Mouse (Mus musculus) layer of hippocampus, adult 9-11 months (tissue): ENCODE measurements around the gene Helz.
A peak's percentile ranks its signal among the peaks of the same experiment; 100 is the strongest.

ENCODE experiments used
- DNase-seq: peaks from one replicate; pipeline ENCODE4 v3.0.0; 2022

Gene Helz

DNA sequence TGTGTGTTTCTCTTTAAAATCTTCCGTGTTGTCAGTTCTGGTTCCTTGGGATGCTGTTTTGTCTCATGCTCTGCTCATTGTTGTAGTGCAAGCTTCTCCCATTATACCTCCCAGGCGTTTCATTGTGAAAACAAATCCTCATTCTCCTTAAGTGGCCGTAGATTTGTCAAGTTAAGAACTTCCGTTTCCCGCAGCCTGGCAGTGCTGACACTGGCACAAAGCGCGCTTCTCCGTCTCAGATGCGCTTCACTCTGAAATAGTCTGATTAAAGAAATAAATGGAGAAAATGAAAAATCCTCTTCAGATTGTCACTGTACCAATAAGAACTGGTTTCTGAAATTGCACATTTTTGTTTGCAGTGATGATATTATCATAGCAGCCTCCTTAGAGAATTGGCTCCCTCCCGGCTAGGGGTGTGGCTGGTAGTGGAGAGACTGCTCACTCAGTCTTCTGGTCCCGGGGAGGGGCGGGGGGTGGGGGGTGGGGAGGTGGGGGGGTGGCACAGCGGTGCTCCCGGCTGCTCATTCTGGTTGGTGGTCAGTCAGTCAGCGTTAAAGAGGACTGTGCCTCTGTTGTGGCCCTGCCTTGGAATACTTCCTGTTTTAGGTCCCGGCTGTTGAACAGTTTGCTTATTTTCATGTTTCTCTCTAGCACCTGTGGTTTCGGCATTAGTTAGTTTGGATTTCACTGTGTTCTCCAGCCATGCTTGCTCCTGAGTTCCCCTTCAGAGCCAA lies 128.6 kb downstream of the Helz start:
- no peak for DNase-seq

DNA sequence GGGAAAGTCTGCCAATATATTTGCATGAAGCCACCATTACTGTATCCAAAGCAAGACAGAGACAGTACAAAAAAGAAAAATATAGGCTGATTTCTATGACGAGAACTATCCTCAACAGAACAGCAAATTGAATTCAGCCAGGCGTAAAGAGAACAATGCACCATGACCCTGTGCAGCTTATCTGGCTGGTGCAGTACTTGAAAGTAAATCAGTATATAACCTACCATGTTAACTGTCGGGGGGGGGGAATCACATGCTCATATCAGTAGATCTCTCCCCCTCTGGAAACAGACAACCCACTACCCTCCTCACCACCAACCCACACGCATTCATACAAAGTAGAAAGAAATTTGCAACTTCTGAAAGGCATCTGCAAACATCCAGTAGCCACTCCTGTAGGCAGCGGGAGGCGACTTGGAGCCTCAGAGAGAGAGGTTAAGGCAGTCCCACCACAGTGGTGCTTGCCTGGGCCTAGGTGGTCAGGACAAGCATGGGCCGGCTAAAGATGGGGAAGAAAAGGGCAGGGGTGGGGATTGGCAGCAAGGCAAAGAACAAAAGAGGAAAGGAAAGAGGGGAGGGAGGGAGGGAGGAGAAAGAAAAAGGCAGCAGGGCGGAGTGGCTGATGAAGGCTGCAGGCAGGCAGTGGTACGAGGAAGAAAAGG lies 135.1 kb downstream of the Helz start:
- DNase-seq = no peak

DNA sequence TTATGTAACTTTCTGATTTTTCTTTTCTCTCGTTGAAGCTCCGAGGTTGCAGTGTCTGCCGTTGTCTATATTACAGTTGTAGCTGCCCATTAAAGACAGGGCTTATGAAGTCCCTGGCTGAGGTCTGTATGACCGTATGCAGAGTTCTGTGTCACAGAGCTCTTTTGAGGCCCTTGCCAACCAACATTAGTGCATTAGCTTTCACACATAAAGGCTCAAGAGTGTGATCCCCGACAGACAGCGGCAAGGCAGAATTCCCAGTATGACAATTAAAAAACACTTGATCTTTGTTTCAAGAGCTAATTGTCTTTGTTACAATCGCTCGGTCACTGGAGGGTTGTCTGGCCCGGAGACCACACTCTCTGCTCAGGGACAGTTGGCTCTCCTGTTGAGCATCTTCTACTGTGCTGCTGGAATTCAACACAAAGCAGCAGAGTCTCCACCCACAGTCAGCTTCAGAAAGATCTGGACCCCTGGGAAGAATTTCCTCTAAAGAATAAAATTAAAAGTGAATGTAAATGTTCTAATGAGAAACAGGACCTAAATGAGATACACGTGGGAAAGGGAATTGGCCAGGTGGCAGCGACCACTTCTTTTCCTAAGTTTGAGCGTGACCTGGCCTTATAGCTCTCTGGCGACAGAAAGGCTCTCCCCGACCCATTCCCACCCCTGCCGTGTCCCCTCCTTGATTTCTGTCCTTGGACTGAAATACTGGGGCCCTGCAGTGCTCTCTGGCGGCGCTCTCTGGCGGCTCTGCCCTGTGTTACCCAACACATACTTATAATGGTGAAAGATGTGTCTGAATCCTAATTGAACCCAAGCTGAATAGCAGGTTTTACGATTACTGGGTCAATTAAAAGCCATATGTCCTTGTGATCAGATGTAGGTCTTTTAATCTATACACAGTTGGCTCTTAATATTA lies 136.1 kb downstream of the Helz start:
- no peak for DNase-seq

DNA sequence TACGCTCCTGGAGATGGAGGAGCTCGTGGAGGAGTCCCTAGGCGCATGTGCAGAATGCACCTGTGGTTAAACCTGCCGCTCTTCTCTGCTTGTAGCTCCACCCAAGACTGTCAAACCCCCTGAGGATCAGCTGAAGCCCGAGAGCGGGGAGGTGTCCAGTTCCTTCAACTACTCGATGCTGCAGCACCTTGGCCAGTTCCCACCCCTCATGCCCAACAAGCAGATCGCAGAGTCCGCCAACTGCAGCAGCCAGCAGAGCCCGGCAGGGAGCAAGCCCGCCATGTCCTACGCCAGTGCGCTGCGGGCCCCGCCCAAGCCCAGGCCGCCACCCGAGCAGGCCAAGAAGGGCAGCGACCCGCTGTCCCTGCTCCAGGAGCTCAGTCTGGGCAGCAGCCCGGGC lies 138.6 kb downstream of the Helz start:
- DNase-seq = no peak

DNA sequence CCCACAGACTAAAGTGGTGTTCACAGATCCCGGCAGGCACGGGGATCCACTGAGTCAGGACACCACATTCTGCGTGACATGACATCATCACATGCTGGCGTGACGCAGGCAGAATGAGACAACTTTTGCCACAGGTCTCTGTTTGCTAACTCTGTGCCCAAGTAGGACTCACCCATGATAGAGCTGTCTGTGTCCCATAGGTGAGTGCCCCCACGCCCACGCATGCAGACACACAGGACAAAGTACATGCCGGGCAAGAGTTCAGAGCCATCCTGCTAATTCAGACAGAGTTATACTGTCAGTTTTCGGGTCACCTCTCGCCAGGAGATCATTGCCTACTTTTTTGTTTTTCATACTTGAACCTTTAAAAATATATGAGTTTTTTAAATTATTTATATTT lies 140.8 kb downstream of the Helz start:
- DNase-seq = no peak

DNA sequence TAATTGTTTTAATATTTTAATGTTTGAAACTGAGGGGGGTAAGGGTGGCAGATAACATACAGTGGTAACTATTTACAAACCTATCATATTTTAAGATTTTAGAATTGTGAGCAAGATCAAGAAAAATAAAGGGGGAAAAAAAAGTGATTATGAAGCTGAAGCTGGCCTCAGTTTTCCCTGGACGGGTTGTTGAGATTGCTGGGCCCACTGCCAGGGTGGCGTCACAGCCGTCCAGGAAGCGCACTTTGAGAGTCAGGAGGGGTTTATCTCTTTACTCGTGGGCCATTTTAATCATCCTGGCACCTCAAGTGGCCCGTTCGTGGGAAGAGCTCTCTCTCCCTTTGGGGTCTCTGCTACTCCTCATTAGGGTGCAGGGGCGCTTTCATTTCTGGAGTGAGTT lies 143.8 kb downstream of the Helz start:
- no peak for DNase-seq

DNA sequence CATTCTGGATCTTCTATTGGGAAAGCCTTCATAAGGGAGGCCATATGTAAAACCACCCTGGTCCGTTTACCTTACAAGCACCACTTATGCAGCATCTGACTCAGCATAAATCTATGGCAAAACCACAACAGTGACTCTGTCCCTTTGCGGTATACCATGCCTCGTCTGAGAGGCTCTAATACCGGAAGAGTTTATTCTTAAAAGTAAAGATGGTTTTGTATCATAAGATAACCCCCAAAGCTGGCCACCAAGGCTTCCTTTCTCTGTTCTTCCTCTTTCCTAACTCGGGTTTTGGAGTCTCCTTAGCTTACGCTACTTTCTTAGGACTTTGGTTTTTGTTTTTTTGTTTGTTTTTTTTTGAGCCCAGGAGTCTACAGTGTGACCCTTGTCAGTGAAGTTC lies 145.6 kb downstream of the Helz start:
- DNase-seq = no peak

DNA sequence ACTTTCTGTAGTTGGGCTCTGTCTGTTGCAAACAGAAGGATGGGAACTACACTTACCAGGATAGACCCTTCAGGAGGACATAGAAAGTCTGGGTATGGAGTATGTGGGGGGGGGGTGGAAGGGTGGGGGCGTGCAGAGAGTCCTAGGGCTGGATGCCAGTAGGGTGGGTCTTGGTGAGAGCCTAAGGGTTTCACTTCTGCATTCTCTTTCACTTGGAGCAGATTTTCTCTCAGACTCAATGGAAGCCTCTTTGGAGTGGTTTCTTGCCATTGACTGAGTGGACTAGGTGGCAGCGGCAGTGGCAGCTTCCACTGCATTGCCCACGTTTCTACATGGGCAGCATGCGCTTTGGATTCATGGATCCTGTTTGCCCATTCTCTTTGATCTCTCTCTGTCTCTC lies 152.2 kb downstream of the Helz start:
- DNase-seq = no peak

DNA sequence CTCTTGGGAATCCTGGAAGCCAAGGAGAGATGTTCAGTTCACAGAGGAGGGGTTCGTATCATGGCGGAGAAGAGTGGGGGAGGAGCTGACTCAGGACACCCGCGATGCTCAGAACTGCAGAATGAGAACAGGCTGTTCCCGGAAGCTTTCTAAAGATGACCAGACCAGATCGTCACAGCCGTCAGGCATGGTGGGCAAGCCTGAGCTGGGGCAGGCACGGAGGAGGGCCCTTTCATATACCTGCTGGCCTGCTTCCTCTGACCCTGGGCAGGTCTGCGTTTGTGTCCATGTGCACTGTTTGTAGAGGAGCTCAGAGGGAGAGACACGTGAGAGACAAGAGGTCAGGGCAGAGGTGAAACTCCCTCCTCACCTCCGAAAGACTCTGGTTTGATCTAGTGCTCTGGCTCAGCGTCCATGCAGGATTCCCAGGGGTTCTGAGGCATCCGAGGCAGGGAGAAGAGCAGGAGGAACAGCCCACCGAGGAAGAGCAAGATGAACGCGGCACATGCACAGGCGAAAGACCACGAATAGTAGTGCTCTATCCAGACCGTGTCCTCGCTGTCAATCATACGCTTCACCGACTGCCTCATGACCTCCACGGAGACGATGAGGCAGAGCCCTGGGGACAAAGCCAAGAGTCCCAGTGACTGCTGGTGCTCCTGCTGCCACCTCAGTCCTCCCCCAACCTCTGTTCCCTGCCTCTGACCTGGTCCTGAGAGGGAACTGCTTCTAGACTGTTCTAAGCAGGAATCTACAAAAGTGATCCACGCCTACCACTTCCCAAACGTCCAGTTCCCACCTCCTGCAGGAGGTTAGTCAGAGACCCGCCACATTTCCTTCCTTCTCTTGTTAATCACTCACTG lies 155.8 kb downstream of the Helz start:
- no peak for DNase-seq

DNA sequence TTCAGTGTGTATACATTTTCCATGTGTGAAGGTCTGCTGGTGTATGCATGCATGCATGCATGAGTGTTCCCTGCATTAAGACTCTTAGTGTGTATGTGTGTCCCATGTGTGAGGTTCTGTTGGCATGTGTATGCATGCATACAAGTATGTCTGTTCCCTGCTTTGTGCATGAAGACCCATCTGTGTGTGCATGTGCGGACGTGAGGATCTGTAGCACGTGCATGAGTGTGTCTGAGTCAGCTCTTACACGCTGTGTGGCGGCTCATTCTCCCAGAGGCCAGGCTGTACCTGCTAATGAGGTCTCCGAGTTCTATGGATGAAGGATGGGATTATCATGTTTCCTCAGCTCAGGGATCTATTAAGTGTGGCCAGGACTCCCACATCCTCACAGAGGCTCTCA lies 157.3 kb downstream of the Helz start:
- DNase-seq = no peak

DNA sequence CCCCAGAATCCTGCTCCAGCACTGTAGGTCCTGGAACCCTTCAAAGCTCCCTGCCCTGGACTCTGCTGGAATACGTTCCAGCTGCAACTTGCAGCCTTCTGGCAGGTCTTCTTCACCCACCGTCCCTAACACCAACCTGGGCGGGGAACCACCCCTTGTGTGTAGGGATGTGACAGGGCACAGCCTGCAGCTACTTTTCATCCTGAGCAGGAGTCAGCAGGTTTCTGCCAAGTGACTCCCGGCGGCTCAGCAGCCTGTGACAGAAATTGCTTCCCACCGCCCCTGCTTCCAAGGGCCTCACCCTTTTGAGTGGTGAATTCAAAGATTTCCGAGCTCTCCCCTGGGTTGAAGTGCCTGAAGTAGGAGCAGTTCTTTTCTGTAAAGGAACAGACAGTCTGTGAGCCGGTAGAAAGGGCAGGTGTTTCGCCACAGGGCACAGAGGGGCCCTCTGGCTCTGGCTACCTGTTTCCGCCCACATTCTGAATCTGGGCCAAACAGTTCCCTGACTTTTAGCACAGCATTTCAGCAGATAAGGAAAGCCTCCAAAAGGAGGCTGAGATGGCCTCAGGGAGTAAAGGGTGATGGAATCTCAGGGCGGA lies 157.8 kb downstream of the Helz start:
- DNase-seq = no peak

DNA sequence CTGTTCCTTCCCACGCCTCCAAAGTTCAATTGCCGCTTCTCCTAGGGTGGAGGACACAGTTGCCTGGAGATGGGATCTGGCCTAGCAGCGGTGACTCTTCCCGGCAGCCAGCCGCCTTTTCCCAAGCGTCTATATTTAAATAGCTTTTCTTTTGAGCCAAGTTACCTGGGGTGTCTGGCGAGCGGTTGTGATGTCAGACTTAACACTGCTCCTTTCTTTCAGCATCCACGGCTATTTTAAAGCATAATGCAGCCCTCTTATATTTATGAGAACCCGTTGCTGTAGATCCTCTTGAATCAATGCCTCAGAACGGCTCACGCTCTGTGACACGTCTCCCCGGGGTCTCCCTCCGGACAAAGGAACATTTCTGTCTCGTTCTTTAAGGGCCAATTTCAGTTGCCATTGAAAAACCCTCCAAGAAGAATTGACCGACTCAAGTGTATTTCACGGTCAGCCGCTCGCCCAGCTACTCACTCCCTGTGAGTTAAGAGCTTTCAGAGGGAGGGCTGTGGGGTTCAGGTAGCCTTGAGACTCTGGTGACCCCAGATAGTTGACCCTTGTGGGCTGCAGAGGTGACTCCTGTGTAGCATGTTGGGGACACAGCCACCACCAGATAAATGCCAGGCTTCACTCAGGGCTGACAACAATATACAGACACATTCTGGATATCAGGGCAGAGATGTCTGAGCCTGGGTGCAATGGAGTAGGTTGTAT lies 160.3 kb downstream of the Helz start:
- DNase-seq = no peak

DNA sequence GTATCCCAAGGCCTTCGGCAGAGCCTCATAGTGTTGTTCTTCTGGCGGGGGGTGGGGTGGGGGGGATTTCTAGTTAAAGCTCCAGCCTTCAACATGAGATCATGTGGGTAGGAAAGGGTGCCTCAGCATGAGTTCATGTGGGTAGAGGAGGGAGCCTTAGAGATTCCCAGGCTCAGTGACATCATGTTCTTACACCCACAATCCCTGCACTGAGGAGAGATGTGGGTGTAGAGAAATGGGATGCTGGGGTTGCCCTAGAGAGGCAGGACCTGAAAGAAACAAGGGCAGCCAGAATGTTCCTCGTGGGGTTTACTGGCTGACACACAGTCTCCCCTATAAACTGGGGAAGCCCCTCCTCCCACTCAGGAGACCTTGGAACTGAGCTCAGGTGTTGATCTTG lies 162.6 kb downstream of the Helz start:
- no peak for DNase-seq

DNA sequence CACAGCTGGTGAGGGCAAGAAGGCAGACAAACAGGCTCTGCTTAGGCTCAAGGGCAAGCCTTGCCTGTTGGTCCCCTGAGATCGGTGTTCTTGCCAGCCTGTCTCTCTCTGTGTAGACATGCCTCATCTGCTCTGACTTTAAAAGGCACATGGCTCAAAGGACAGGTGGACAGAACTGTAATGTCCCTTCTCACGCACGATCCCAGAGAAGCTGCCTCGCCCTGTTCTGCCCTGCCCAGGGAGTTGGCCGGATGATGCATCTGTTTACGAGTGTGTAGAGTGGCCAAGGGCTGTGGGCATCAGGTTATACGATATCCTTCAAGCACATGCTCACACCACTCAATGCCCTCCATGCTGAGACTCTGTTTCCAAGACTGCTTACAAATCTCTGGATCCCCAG lies 166.6 kb downstream of the Helz start:
- DNase-seq = no peak

DNA sequence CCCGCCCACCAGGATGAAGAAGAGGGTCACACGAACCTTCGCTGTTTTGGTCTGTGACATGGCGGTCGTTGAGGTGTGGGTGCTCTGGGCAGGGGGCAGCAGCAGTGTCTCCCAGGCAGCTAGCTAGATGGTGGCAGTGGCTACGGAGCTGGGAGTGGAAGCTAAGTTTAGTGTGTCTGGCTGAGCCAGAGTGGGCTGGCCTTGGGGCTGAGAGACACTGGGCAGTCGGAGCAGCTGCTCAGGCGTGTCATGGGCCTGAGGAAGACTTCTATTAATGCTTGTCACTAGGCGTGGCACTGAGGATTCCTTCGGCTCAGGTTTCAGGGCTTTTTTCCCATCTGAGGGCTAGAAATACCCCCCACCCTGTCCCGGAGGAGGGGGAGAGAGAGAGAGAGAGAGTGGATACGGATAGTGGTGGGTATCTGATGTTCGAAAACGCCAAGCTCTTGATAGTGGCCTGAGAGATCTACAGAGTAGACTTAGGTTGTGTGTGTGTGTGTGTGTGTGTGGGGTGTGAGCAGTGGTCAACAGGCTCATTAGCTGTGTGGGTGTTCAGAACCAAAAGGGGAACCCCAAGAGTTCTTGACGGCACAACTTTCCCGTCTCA lies 168.7 kb downstream of the Helz start, which contains the start of gene Cacng1:
Cacng1 (minus strand) TSS at position 191 of the 607 bp plus-strand sequence.
- DNase-seq = no peak

DNA sequence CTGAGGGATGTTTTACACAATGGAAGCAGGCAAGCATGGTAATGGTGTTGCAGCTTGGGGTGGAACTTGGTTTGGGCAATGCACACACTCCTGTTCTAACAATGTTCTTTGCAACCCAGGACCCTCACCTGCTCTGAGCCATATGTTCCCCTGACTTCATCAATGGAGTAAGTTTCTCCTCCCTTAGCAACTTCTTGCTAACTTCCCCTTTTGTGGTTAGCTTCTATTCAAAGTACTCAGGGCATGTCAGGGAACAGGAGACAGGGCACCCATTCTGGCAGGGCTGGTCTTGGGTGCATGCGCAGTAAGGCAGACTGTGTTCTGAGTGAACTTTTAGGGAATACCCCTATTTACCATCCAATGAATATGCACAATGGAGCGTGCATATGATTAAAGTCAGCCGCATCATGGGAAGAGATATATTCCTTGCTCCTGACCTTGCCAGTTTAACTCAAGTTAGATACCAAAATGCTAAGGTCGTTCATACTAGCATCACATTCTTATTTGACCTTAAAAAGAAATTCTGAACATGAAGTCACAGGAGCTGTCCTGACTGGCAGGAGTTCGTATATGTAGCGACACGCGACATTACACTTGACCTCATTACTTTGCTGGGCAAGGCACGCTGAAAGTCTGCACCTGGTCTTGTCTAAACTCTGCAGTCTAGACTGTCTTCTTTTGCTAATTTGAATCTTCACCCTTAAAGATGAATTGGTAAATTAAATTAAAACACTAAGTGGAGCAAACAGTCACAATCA lies 172.7 kb downstream of the Helz start:
- DNase-seq = no peak

DNA sequence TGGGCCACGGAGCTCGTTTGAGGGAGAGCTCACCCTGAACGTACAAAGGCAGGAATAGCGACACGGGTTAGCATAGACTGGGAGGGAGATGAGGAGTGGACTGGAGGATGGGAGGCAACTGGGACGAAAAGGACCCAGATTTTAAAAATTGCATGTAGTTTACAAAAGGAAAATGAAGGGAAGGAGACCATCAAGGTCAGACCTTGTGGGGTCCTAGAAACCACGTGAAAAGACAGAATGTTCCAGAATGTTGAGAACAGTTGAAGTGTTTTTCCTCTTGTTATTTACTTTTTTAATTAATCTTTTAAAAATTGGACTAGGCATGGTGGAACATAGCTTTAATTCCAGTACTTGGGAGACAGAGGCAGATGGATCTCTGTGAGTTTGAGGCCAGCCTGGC lies 173.3 kb downstream of the Helz start:
- DNase-seq = no peak

DNA sequence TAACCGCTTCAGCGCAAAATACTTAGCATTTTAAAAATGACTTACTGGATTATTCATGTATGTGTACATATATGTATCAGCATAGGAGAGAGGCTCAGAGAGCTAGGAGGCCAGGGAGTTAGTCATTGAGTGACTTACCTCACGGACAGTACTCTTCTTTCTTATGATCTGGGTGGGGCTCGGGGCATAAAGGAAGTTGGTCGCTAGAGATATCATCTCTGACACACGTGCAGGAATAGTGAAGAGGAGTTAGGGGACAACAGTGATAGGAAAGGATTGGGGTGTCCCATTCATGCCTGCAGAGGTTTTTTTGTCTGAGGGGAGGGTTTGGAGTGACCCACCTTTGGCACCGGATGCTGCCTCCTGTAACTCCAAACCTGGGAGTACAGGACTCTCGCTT lies 176.9 kb downstream of the Helz start:
- no peak for DNase-seq

DNA sequence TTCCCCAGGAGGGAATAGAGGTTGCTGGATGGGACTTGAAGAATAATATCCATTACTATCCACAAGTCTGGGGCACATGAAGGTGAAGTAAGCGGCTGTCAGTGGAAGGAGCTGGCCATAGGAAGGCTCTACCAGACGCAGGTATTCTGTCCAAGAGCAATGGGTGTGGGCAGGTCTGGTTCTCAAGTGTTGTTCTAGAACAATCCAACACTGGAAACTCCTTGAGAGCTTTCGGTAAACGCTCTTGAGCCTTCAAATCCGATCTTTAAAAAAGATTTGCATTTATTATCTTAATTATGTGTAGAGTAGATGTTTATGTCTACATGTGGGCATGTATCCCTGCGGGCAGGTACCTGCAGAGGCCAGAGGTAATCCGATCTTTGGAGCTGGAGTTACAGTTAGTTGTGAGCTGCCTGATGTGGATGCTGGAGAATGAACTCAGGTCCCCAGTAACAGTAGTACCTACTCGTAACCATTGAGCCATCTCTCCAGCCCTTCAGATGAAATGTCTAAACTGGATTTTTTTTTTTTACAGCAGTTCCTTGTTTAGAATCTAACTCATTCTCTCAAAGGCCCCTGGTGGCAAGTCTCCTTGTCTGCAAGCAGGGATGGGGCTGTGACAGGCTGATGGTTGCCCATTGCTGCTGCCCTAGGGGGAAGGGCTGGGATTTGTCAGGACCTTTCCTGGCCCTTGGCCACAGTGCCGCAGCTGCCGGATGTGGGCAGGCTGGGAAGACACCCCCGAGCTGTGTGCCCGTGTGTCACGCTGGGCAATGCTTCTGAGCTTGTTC lies 180.5 kb downstream of the Helz start:
- DNase-seq = peak; percentile 34

DNA sequence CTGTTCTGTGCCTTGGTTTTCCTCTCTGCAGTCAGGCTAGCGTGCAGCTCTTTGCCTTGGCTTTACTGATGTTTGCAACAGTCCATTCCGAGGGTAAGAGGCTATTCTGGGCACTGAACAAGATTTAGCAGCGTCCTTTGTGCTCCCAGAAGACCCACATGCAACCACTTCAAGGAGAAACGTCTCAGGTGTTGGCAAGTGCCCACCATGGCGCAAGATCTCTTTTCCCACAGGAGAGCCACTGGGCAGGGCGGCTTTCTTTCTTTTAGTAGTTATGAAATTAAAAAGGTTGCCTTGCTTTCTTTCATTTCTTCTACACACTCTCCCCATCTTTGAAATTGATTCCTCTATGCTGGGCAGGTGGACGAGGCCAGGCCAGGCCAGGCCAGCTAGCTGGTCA lies 181.4 kb downstream of the Helz start:
- no peak for DNase-seq
